Mouse (Mus musculus) midbrain, embryonic 15.5 days (tissue): ENCODE measurements at regions not wholly inside any gene's neighbourhood (a gene's known extent, or its start where the extent isn't known, plus 50 kb on each side); places are given as distances from the start of the nearest gene placed in this dataset.

Experiments
- ATAC-seq: fragments of 200-750 bp; cut with Nextera tagmentation; replicated peaks from 2 replicates; pipeline ENCODE4 v1.8.0; 2017; ENCODE audit warnings: moderate TSS enrichment
- H3K27ac ChIP-seq: fragments of 300-500 bp; sonication (generic); 2 replicates; pipeline ENCODE4 v1.5.1; 2015; ENCODE audit warnings: mild to moderate bottlenecking, inconsistent platforms
- H3K27me3 ChIP-seq: fragments of 300-500 bp; sonication (generic); replicated peaks from 2 replicates; pipeline ENCODE4 v1.6.1; 2015; ENCODE audit warnings: inconsistent platforms
- H3K36me3 ChIP-seq: fragments of 300-500 bp; sonication (generic); replicated peaks from 2 replicates; pipeline ENCODE4 v1.6.1; 2015; ENCODE audit warnings: inconsistent platforms
- H3K4me1 ChIP-seq: fragments of 300-500 bp; sonication (generic); 2 replicates; pipeline ENCODE4 v1.6.1; 2015; ENCODE audit warnings: inconsistent platforms
- H3K4me2 ChIP-seq: fragments of 300-500 bp; sonication (generic); 2 replicates; pipeline ENCODE4 v1.6.1; 2015; ENCODE audit warnings: inconsistent platforms, mild to moderate bottlenecking, moderate library complexity
- H3K4me3 ChIP-seq: fragments of 300-500 bp; sonication (generic); 2 replicates; pipeline ENCODE4 v1.5.1; 2015; ENCODE audit warnings: mild to moderate bottlenecking, inconsistent platforms
- H3K9ac ChIP-seq: fragments of 300-500 bp; sonication (generic); 2 replicates; pipeline ENCODE4 v1.6.1; 2015; ENCODE audit warnings: mild to moderate bottlenecking, inconsistent platforms
- H3K9me3 ChIP-seq: fragments of 300-500 bp; sonication (generic); 2 replicates; pipeline ENCODE4 v1.6.1; 2016; ENCODE audit warnings: inconsistent platforms
- WGBS: fragments of 180-500 bp; shearing (Covaris S2); methylation state at CpG from one replicate; pipeline ENCODE4 v1.1.7; 2015; ENCODE audit warnings: mixed read lengths; 5-methylcytosine and 5-hydroxymethylcytosine counted together

DNA sequence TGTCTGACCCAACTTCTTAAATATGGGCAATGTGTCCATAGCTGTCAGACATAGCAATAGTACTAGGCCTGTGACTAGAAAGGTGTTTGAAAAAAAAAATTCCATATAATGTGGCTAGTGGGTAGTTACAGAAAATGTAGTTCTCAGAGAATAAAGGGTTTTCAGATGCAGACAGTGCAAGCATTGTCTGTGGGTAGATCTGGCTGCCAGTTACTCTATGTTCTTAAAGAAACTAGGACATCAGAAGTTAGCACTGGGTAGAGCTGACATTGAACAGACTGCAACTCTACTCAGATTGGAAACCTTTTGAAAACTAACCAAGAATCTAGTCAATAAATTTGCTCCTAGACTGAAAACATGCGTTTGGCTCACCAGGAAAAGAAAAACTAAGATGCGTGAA is 154.5 kb upstream of the Negr1 start:
- Histone ChIP-seq H3K27me3 (no peaks in the 10 kb centered on the region), H3K9me3 (no peaks in the 10 kb centered on the region), H3K9ac (no peak overlapping the region), H3K4me3 (no peak overlapping the region), H3K36me3 (no peaks in the 10 kb centered on the region), H3K4me1 (no peaks in the 10 kb centered on the region), H3K4me2 (no peak overlapping the region), H3K27ac (no peak overlapping the region)
- ATAC-seq, result no peak
- 95% methylated on average over 2 of the region's 2 CpGs for WGBS

DNA sequence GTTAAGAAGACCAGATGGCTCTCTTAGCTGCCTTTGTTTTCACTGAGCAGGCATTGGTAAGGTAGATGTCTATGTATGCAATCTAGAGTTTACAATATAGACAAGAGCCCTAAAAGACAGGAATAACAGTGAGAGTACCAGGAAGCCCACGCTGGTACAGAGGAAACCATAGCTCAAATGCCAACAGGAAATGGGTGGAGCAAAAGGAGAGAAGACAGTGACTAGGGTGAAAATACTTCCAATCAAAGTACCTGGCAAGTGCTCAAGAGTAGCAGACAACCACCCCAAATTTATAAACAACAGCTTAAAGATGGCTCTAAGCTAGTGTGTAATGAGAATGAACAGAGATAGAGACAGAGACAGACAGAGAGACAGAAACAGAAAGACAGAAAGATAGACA is 151.5 kb upstream of the Negr1 start:
- Histone ChIP-seq H3K4me2 (no peak overlapping the region), H3K9ac (no peak overlapping the region), H3K9me3 (no peaks in the 10 kb centered on the region), H3K4me3 (no peak overlapping the region), H3K4me1 (no peaks in the 10 kb centered on the region), H3K27ac (no peak overlapping the region), H3K27me3 (no peaks in the 10 kb centered on the region), H3K36me3 (no peaks in the 10 kb centered on the region)
- no peak for ATAC-seq
- WGBS, result 68% methylated on average over 1 of the region's 1 CpGs

DNA sequence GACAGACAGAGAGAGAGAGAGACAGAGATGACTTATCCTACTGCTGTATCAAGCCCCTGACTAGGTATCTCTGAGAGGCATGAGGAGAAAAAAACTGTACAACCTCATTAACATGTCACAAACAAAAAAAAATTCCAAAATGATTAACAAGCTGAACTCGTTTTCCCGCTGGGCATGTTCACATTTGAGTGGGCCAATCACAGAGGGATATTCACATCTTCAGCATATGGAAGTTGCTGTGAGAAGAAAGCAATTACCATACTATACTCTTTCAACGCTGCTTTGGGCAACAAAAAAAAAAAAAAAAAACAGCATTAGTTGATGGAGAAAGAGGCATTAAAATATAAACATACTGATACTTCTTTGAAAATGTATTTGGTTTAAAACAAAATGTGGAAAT is 148.8 kb upstream of the Negr1 start:
- no peaks in the 10 kb centered on the region for H3K9me3 ChIP-seq
- H3K4me2 ChIP-seq, result no peak overlapping the region
- H3K9ac ChIP-seq, result no peak overlapping the region
- H3K36me3 ChIP-seq, result no peaks in the 10 kb centered on the region
- no peaks in the 10 kb centered on the region for H3K4me1 ChIP-seq
- ATAC-seq, result no peak
- no peak overlapping the region for H3K27ac ChIP-seq
- H3K4me3 ChIP-seq, result no peak overlapping the region
- 90% methylated on average over 3 of the region's 3 CpGs for WGBS
- H3K27me3 ChIP-seq, result no peaks in the 10 kb centered on the region

DNA sequence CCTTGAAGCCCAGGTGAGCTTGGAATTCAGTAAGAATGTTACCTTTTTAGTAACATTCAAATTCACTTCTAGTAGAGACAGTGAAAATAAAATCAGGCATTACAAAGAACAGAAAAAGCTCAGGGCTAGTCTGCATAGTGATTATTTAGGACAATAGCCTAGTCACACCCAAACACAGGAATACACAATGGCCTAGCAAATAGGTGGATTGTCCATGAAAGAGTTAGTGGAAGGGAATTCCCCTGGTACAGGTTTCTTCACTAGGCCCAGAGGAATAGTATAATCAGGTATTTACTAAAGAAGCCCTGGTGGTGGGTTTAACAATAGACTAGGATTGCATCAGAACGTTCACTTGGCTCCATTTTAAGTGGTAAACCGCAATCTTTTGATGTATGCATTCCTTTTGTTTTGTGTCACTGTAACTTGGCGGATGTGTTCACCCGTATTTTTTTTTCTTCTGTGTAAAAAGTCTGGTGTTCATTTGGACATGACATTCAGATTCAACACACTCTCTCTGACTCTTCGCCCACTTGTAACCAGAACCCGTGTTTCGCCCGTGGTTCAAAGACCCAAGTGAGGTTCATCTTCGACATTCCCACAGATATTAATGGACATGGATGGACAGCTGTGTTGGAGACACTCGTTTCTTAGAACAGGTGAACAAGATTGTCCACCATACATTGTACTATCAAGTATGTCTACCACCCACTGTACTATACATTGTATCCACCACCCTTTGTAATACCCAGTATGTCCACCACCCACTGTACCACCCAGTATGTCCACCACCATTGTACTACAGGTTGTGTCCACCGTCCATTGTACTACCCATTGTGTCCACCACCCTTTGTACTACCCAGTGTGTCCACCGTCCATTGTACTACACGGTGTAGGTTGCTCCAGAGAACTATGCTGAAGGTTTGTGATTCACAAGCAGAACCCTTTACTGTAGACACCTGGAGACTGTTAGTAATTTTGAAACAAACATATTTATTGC is 146.9 kb upstream of the Negr1 start:
- 93% methylated on average over 13 of the region's 13 CpGs for WGBS
- Histone ChIP-seq H3K9me3 (no peaks in the 10 kb centered on the region), H3K27me3 (no peaks in the 10 kb centered on the region), H3K27ac (no peak overlapping the region), H3K4me2 (no peak overlapping the region), H3K4me3 (no peak overlapping the region), H3K9ac (no peak overlapping the region), H3K4me1 (no peaks in the 10 kb centered on the region), H3K36me3 (no peaks in the 10 kb centered on the region)
- no peak for ATAC-seq

DNA sequence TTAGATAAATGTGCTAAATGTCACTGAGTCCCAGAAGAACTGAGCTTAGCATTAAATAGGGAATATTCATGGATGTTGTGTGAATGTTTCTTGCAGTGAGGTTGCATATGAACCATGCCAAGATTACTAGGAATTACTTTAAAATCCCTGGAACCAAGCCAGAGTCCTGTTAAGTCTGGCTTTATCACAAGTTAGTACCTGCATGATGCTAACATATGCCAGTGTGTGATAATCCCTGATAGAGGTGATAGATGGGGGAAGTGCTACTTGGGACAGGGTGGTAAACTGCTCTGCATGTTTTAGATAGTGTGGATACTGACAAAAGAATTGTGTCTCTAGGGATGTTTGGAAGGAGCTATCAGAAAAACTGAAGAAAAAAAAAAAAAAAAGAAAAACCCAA is 143.5 kb upstream of the Negr1 start:
- H3K27me3 ChIP-seq, result no peaks in the 10 kb centered on the region
- H3K9me3 ChIP-seq, result no peaks in the 10 kb centered on the region
- H3K4me2 ChIP-seq, result no peak overlapping the region
- no peaks in the 10 kb centered on the region for H3K36me3 ChIP-seq
- H3K9ac ChIP-seq, result no peak overlapping the region
- ATAC-seq, result no peak
- no peak overlapping the region for H3K4me3 ChIP-seq
- no peak overlapping the region for H3K27ac ChIP-seq
- H3K4me1 ChIP-seq, result no peaks in the 10 kb centered on the region

DNA sequence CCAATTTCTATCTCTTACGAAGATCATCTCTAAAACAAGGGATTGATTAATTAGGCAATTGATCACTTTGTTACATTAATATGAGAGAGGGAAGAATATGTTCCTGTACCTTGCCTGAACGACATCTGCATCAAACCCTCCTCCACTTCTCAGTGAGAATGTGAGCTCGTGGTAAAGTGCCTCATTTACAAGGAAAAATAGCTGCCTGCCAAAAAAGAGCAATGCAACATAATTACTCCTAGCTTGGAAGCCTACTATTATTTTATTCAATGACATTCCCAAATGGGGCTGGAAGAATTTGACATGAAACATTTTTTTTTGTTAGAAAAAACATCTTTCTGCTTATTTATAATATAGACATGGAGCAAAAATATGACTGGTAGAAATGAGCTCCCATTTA is 138.5 kb upstream of the Negr1 start:
- H3K4me2 ChIP-seq, result no peak overlapping the region
- H3K36me3 ChIP-seq, result no peaks in the 10 kb centered on the region

DNA sequence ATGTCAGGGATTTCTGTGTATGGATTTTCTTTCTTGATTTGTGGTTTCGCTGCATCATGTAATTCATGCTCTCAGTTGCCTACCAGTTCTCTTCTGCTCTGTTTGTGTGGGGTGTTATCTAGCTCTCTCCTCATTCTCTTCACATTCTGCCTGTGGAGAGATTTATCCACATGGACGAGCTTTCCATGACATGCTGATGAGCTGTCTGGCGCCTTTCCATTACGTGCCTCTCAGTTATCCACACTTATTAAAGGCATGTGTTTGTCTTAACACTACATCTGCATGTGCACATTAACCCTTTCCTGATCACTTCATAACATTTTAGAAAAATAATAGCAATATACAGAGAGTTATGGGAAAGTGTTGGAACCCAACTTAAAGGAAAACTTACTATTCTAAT is 106.6 kb upstream of the Negr1 start:
- H3K27me3 ChIP-seq, result no peaks in the 10 kb centered on the region
- H3K4me1 ChIP-seq, result no peaks in the 10 kb centered on the region
- ATAC-seq, result no peak
- WGBS, result 52% methylated on average over 4 of the region's 4 CpGs
- no peak overlapping the region for H3K27ac ChIP-seq
- no peaks in the 10 kb centered on the region for H3K36me3 ChIP-seq
- H3K4me3 ChIP-seq, result no peak overlapping the region
- H3K9me3 ChIP-seq, result no peaks in the 10 kb centered on the region
- H3K9ac ChIP-seq, result no peak overlapping the region
- no peak overlapping the region for H3K4me2 ChIP-seq

More for the DNA sequence above, 138.5 kb upstream of the Negr1 start:
- no peak overlapping the region for H3K4me3 ChIP-seq
- H3K27me3 ChIP-seq, result no peaks in the 10 kb centered on the region
- ATAC-seq, result no peak
- no peaks in the 10 kb centered on the region for H3K9me3 ChIP-seq
- WGBS, result 63% methylated on average over 3 of the region's 3 CpGs
- H3K4me1 ChIP-seq, result no peaks in the 10 kb centered on the region
- no peak overlapping the region for H3K9ac ChIP-seq
- H3K27ac ChIP-seq, result no peak overlapping the region

DNA sequence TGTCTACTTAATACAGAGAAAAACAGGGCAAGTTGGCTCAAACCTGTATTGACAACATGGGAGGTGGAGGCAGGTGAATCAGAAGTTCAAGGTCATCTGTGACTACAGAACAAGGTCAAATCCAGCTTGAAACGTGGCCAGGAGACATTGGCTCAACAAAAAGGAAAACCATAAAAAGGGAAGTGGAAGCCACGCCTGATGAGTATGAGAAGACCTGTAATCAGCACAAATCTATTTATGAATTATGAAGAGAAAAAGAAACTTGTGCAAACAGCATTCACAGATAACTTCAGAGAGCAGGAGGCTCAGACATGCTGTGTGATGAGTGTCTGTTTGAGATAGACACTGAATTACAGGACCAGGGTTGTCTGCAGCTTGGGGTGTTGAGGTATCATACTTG is 98.3 kb upstream of the Negr1 start:
- no peak for ATAC-seq
- Histone ChIP-seq H3K4me2 (no peak overlapping the region), H3K4me1 (no peaks in the 10 kb centered on the region), H3K36me3 (no peaks in the 10 kb centered on the region), H3K9me3 (no peaks in the 10 kb centered on the region), H3K27me3 (no peaks in the 10 kb centered on the region), H3K4me3 (no peak overlapping the region), H3K9ac (no peak overlapping the region), H3K27ac (no peak overlapping the region)
- WGBS, result 75% methylated on average over 2 of the region's 2 CpGs

DNA sequence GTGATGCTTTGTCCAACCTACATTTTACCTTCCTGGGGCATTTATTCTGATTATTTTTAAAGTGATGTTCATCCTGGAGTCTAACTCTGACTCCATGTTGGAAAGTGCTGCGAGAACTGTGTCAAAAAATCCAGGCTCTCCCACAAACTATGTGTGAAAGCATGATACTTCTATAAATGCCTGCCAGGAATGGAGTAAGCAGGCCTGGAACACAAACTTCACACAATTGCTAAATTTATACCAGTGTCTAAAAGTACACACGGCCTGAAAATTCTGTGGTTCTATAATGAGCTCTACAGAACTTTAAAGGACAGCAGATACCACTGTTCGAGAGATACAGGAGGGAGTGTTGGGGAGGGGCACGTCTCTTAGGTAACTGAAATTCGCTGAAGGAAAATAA is 96.0 kb upstream of the Negr1 start:
- H3K27ac ChIP-seq, result no peak overlapping the region
- no peaks in the 10 kb centered on the region for H3K36me3 ChIP-seq
- no peaks in the 10 kb centered on the region for H3K4me1 ChIP-seq
- no peaks in the 10 kb centered on the region for H3K27me3 ChIP-seq
- 85% methylated on average over 5 of the region's 5 CpGs for WGBS
- no peak overlapping the region for H3K4me3 ChIP-seq
- ATAC-seq, result no peak
- no peaks in the 10 kb centered on the region for H3K9me3 ChIP-seq
- H3K9ac ChIP-seq, result no peak overlapping the region
- H3K4me2 ChIP-seq, result no peak overlapping the region

DNA sequence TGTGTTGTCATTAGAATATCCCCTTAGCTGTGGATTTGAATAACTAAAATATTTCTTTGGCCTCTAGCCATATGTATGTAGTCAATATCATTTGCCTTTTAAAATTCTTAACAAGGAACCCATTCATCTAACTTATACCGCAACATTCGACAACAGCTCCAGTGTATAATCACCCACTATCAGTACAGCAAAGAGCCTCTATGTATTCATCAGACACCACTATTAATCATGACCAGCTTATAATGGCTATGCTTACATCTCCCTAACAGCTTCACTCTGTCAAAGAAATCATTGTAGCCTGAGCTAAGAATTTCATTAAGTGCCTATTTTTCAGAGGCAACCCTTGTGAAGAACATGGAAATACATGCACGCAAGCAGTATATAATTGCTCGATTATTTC is 88.9 kb upstream of the Negr1 start:
- H3K9ac ChIP-seq, result no peak overlapping the region
- H3K4me2 ChIP-seq, result no peak overlapping the region
- no peaks in the 10 kb centered on the region for H3K9me3 ChIP-seq
- H3K27me3 ChIP-seq, result no peaks in the 10 kb centered on the region
- H3K36me3 ChIP-seq, result no peaks in the 10 kb centered on the region
- ATAC-seq, result no peak
- H3K4me1 ChIP-seq, result no peaks in the 10 kb centered on the region
- no peak overlapping the region for H3K27ac ChIP-seq
- 85% methylated on average over 4 of the region's 4 CpGs for WGBS
- no peak overlapping the region for H3K4me3 ChIP-seq
